Mouse (Mus musculus): Measurements from ENCODE around the gene Prdm4. TPM values are rescaled to one million over a fixed set of nuclear protein-coding genes. Genes with fewer than 3 reads are reported as not detected.
A peak's percentile ranks its signal among the peaks of the same experiment; 100 is the strongest.

Gene Prdm4
- polyA plus RNA-seq (2015; fragmentation: Nextera tagmentation; extraction: Ambion mirVana): 18.5 and 20.1 TPM in 2 replicates

GRCm38 (mm10) chr10:85916498-85917309 is at the start of gene Prdm4:
Prdm4 (minus strand) TSS chr10:85917142.
- under 1% methylated on average over 84 of the region's 90 CpGs for WGBS
- peaks cover 13% of the 10 kb centered on the region; the same call in 1 of the 2 replicates for H3K27me3 ChIP-seq

GRCm38 (mm10) chr10:85966476-85966875 is 49.5 kb upstream of the Prdm4 start:
- no peak overlapping the region for H3K4me2 ChIP-seq

More at GRCm38 (mm10) chr10:85916498-85917309, at the start of gene Prdm4:
- Histone ChIP-seq H3K9me3 (replicated peaks) (no peaks in the 10 kb centered on the region), H3K36me3 (ENCODE audit: poor library complexity, severe bottlenecking) (peaks cover 27% of the 10 kb centered on the region), H3K4me2 (peak within 1 kb of the TSS; percentile 75), H3K27ac (peak within 1 kb of the TSS; percentile 81), H3K4me3 (peak within 1 kb of the TSS; percentile 98), H3K9ac (peak within 1 kb of the TSS; percentile 91), H3K4me1 (peaks cover 16% of the 10 kb centered on the region)
- peak; percentile 99 for ATAC-seq

GRCm38 (mm10) chr10:85964316-85964715 is 47.4 kb upstream of the Prdm4 start:
- WGBS: 91% methylated on average over 7 of the region's 7 CpGs
- H3K27me3 ChIP-seq: no peaks in the 10 kb centered on the region; the same call in 1 of the 2 replicates
- no peak overlapping the region for H3K9ac ChIP-seq
- no peak overlapping the region for H3K4me3 ChIP-seq
- no peaks in the 10 kb centered on the region for H3K9me3 ChIP-seq (replicated peaks)
- H3K36me3 ChIP-seq (ENCODE audit: poor library complexity, severe bottlenecking): no peaks in the 10 kb centered on the region
- ATAC-seq: no peak
- no peak overlapping the region for H3K27ac ChIP-seq
- H3K4me2 ChIP-seq: no peak overlapping the region
- H3K4me1 ChIP-seq: no peaks in the 10 kb centered on the region

More at GRCm38 (mm10) chr10:85966476-85966875, 49.5 kb upstream of the Prdm4 start:
- H3K27me3 ChIP-seq: no peaks in the 10 kb centered on the region; the same call in 1 of the 2 replicates
- no peak overlapping the region for H3K27ac ChIP-seq
- H3K4me3 ChIP-seq: no peak overlapping the region
- no peaks in the 10 kb centered on the region for H3K9me3 ChIP-seq (replicated peaks)
- no peaks in the 10 kb centered on the region for H3K36me3 ChIP-seq (ENCODE audit: poor library complexity, severe bottlenecking)
- H3K4me1 ChIP-seq: no peaks in the 10 kb centered on the region
- no peak overlapping the region for H3K9ac ChIP-seq
- no peak for ATAC-seq
- WGBS: 51% methylated on average over 2 of the region's 2 CpGs

GRCm38 (mm10) chr10:85962897-85963296 is 46.0 kb upstream of the Prdm4 start:
- no peak for ATAC-seq
- WGBS: 80% methylated on average over 9 of the region's 9 CpGs

GRCm38 (mm10) chr10:85957464-85957950 is 40.6 kb upstream of the Prdm4 start, which contains the start of gene Rtcb:
Rtcb (minus strand) TSS chr10:85957823.
- WGBS: under 1% methylated on average over 38 of the region's 38 CpGs
- H3K36me3 ChIP-seq (ENCODE audit: poor library complexity, severe bottlenecking): peaks cover 27% of the 10 kb centered on the region
- peak within 1 kb of the TSS; percentile 99 for H3K4me3 ChIP-seq
- H3K4me2 ChIP-seq: peak within 1 kb of the TSS; percentile 83
- peaks cover 13% of the 10 kb centered on the region for H3K4me1 ChIP-seq
- peak; percentile 94 for ATAC-seq
- H3K27ac ChIP-seq: peak within 1 kb of the TSS; percentile 73; the same call in 1 of the 2 replicates
- no peaks in the 10 kb centered on the region for H3K27me3 ChIP-seq
- H3K9ac ChIP-seq: peak within 1 kb of the TSS; percentile 93
- no peaks in the 10 kb centered on the region for H3K9me3 ChIP-seq (replicated peaks)

More at GRCm38 (mm10) chr10:85962897-85963296, 46.0 kb upstream of the Prdm4 start:
- Histone ChIP-seq H3K4me1 (no peaks in the 10 kb centered on the region), H3K9me3 (replicated peaks) (no peaks in the 10 kb centered on the region), H3K4me3 (no peak overlapping the region), H3K4me2 (no peak overlapping the region), H3K27me3 (no peaks in the 10 kb centered on the region; the same call in 1 of the 2 replicates), H3K36me3 (ENCODE audit: poor library complexity, severe bottlenecking) (no peaks in the 10 kb centered on the region), H3K27ac (no peak overlapping the region), H3K9ac (no peak overlapping the region)

- H3K4me3 ChIP-seq: peak overlapping the region; percentile 99
- H3K9ac ChIP-seq: peak overlapping the region; percentile 93
- no peaks in the 10 kb centered on the region for H3K27me3 ChIP-seq
- 5% methylated on average over 20 of the region's 20 CpGs for WGBS
- 0 out of 2 replicates have a peak, but pooled peaks have one; percentile 23 for ATAC-seq
- H3K4me1 ChIP-seq: peaks cover 13% of the 10 kb centered on the region
- no peaks in the 10 kb centered on the region for H3K9me3 ChIP-seq (replicated peaks)
- peak overlapping the region; percentile 83 for H3K4me2 ChIP-seq
- peak overlapping the region; percentile 73; the same call in 1 of the 2 replicates for H3K27ac ChIP-seq
- peaks cover 32% of the 10 kb centered on the region for H3K36me3 ChIP-seq (ENCODE audit: poor library complexity, severe bottlenecking)
Measured at GRCm38 (mm10) chr10:85956871-85957419, 40.0 kb upstream of the Prdm4 start.

- Histone ChIP-seq H3K9ac (no peak overlapping the region), H3K27ac (no peak overlapping the region), H3K9me3 (replicated peaks) (no peaks in the 10 kb centered on the region), H3K27me3 (no peaks in the 10 kb centered on the region), H3K4me1 (peaks cover 13% of the 10 kb centered on the region), H3K36me3 (ENCODE audit: poor library complexity, severe bottlenecking) (peaks cover 55% of the 10 kb centered on the region), H3K4me3 (no peak overlapping the region), H3K4me2 (no peak overlapping the region)
- no peak for ATAC-seq
- 84% methylated on average over 2 of the region's 2 CpGs for WGBS
Measured at GRCm38 (mm10) chr10:85954429-85954828, 37.5 kb upstream of the Prdm4 start.

GRCm38 (mm10) chr10:85953401-85953800 is 36.5 kb upstream of the Prdm4 start:
- Histone ChIP-seq H3K36me3 (ENCODE audit: poor library complexity, severe bottlenecking) (peaks cover 65% of the 10 kb centered on the region), H3K27me3 (no peaks in the 10 kb centered on the region), H3K9ac (no peak overlapping the region), H3K27ac (no peak overlapping the region), H3K9me3 (replicated peaks) (no peaks in the 10 kb centered on the region), H3K4me1 (peaks cover 13% of the 10 kb centered on the region), H3K4me2 (no peak overlapping the region), H3K4me3 (no peak overlapping the region)
- 88% methylated on average over 3 of the region's 3 CpGs for WGBS
- no peak for ATAC-seq

- peaks cover 75% of the 10 kb centered on the region for H3K36me3 ChIP-seq (ENCODE audit: poor library complexity, severe bottlenecking)
- WGBS: 87% methylated on average over 6 of the region's 6 CpGs
- no peak overlapping the region for H3K4me2 ChIP-seq
- H3K4me1 ChIP-seq: peaks cover 13% of the 10 kb centered on the region
- ATAC-seq: no peak
- H3K9me3 ChIP-seq (replicated peaks): no peaks in the 10 kb centered on the region
- H3K4me3 ChIP-seq: no peak overlapping the region
- H3K27ac ChIP-seq: no peak overlapping the region
- no peak overlapping the region for H3K9ac ChIP-seq
- no peaks in the 10 kb centered on the region for H3K27me3 ChIP-seq
Measured at GRCm38 (mm10) chr10:85951765-85952443, 35.0 kb upstream of the Prdm4 start.

- no peaks in the 10 kb centered on the region for H3K4me1 ChIP-seq
- H3K9ac ChIP-seq: no peak overlapping the region
- no peak for ATAC-seq
- WGBS: 73% methylated on average over 8 of the region's 8 CpGs
- no peaks in the 10 kb centered on the region for H3K9me3 ChIP-seq (replicated peaks)
- H3K36me3 ChIP-seq (ENCODE audit: poor library complexity, severe bottlenecking): peaks cover 90% of the 10 kb centered on the region
- no peak overlapping the region for H3K4me3 ChIP-seq
- H3K4me2 ChIP-seq: no peak overlapping the region
- no peaks in the 10 kb centered on the region for H3K27me3 ChIP-seq
- H3K27ac ChIP-seq: no peak overlapping the region
Measured at GRCm38 (mm10) chr10:85948483-85949196, 31.7 kb upstream of the Prdm4 start.

GRCm38 (mm10) chr10:85936280-85936965 is 19.5 kb upstream of the Prdm4 start:
- Histone ChIP-seq H3K9me3 (replicated peaks) (no peaks in the 10 kb centered on the region; the same call in 1 of the 2 replicates), H3K27ac (no peak overlapping the region), H3K4me3 (no peak overlapping the region), H3K9ac (no peak overlapping the region), H3K4me2 (no peak overlapping the region), H3K4me1 (no peaks in the 10 kb centered on the region), H3K27me3 (no peaks in the 10 kb centered on the region), H3K36me3 (ENCODE audit: poor library complexity, severe bottlenecking) (peaks cover 63% of the 10 kb centered on the region)
- no peak for ATAC-seq
- WGBS: 93% methylated on average over 6 of the region's 6 CpGs

Data from forebrain, embryonic 13.5 days (tissue).